Mouse (Mus musculus) embryonic fibroblast, embryonic 13.5 days (primary cell): ENCODE measurements around the gene Dcp1a. TPM values are rescaled to one million over a fixed set of nuclear protein-coding genes. Genes with fewer than 3 reads are reported as not detected.
A peak's percentile ranks its signal among the peaks of the same experiment; 100 is the strongest.

ENCODE experiments used
- H3K27ac ChIP-seq: 2 replicates; pipeline ENCODE4 v1.5.1; 2012; ENCODE audit warnings: low read length, control low read depth, inconsistent platforms; ENCODE audit not compliant: insufficient read depth
- H3K4me1 ChIP-seq: 2 replicates; pipeline ENCODE4 v1.6.1; 2011; ENCODE audit warnings: low read length; ENCODE audit not compliant: control insufficient read depth, insufficient read depth
- H3K4me3 ChIP-seq: 2 replicates; pipeline ENCODE4 v1.5.1; 2011; ENCODE audit warnings: mild to moderate bottlenecking, control low read depth, low read length; ENCODE audit not compliant: insufficient read depth
- CTCF ChIP-seq: IDR thresholded peaks from 2 replicates; pipeline ENCODE4 v1.5.1; 2011; ENCODE audit warnings: mild to moderate bottlenecking, control low read depth, low read length, moderate library complexity, borderline replicate concordance; ENCODE audit not compliant: insufficient read depth
- POLR2A ChIP-seq: IDR thresholded peaks from 2 replicates; pipeline ENCODE4 v1.6.1; 2011; ENCODE audit warnings: low read depth, mild to moderate bottlenecking, control low read depth, low read length, moderate library complexity
- polyA plus RNA-seq: library from polyadenylated mRNA; stranded (reverse); fragments of >200 nt; gene quantifications from 2 replicates; pipeline ENCODE4 v1.2.4, GENCODE M21; 2011; ENCODE audit warnings: low read depth; ENCODE audit not compliant: missing spikeins, insufficient read length

The Dcp1a gene
- polyA plus RNA-seq, 1 experiment, result 26.0 TPM

- Histone ChIP-seq H3K4me1 (peaks cover 1% of the 10 kb centered on the region; the same call in 1 of the 2 replicates), H3K27ac (no peak overlapping the region), H3K4me3 (no peak overlapping the region)
- TF ChIP-seq POLR2A (no peak), CTCF (no peak)
Measured at GRCm38 (mm10) chr14:30556651-30557050, 77.3 kb downstream of the Dcp1a start.

- Histone ChIP-seq H3K4me3 (no peak overlapping the region), H3K27ac (no peak overlapping the region), H3K4me1 (no peaks in the 10 kb centered on the region)
- TF ChIP-seq CTCF, result no peak
- no peak for TF ChIP-seq POLR2A
Measured at GRCm38 (mm10) chr14:30557730-30558129, 78.4 kb downstream of the Dcp1a start.

GRCm38 (mm10) chr14:30559321-30559850 lies 80.1 kb downstream of the Dcp1a start:
- Histone ChIP-seq H3K4me1 (peaks cover 2% of the 10 kb centered on the region; the same call in 1 of the 2 replicates), H3K27ac (no peak overlapping the region), H3K4me3 (no peak overlapping the region)
- TF ChIP-seq CTCF (no peak), POLR2A (no peak)

- Histone ChIP-seq H3K4me3 (no peak overlapping the region), H3K27ac (no peak overlapping the region), H3K4me1 (peaks cover 4% of the 10 kb centered on the region; the same call in 1 of the 2 replicates)
- TF ChIP-seq CTCF (no peak), POLR2A (no peak)
Measured at GRCm38 (mm10) chr14:30560803-30561389, 81.6 kb downstream of the Dcp1a start.

DNA sequence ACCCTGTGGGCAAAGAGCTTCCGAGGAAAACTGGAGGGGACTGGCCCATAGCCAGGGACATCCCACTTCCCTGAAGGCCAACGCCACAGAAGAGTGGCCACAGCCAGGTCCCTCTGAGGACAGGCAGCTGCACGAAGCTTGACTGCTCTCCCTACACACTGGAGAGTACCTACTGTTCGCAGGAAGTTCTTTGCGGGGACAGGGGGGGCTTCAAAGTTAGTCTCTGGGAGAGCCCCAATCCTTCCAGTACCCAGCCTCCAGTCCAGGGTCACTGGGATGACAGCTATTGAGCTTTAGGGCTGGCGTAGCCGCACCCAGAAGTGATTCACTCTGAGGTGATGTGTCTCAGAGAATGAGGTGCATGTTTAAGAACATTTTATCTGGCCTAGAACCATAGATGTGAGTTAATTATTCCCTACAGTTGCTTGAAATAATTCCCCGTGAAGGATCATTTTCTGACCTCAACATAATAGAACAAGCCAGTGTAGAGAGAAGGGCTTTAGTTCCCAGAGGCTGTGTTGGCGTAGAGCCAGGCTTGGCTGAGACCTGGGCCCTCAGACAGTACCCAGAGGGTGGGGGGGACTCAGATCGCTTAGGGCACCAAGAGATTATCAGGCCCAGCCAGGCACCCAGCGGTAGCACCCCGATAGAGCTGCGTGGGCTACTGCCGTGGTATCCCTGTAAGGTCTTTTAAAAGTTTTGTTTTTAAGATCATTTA lies 82.3 kb downstream of the Dcp1a start:
- no peak for TF ChIP-seq POLR2A
- TF ChIP-seq CTCF, result no peak
- peaks cover 4% of the 10 kb centered on the region; the same call in 1 of the 2 replicates for H3K4me1 ChIP-seq
- H3K4me3 ChIP-seq, result no peak overlapping the region
- H3K27ac ChIP-seq, result no peak overlapping the region

- Histone ChIP-seq H3K4me1 (peaks cover 4% of the 10 kb centered on the region; the same call in 1 of the 2 replicates), H3K4me3 (no peak overlapping the region), H3K27ac (no peak overlapping the region)
- TF ChIP-seq CTCF, result no peak
Measured at GRCm38 (mm10) chr14:30562343-30562742, 83.0 kb downstream of the Dcp1a start.

GRCm38 (mm10) chr14:30564451-30564850 lies 85.1 kb downstream of the Dcp1a start:
- TF ChIP-seq POLR2A (no peak), CTCF (no peak)
- Histone ChIP-seq H3K4me1 (peaks cover 4% of the 10 kb centered on the region; the same call in 1 of the 2 replicates), H3K4me3 (no peak overlapping the region), H3K27ac (peak overlapping the region; percentile 62)

GRCm38 (mm10) chr14:30566317-30566716 lies 87.0 kb downstream of the Dcp1a start:
- Histone ChIP-seq H3K4me3 (no peak overlapping the region), H3K4me1 (peaks cover 4% of the 10 kb centered on the region), H3K27ac (no peak overlapping the region)
- no peak for TF ChIP-seq POLR2A
- no peak for TF ChIP-seq CTCF

- Histone ChIP-seq H3K4me1 (peaks cover 4% of the 10 kb centered on the region), H3K4me3 (no peak overlapping the region), H3K27ac (no peak overlapping the region)
- TF ChIP-seq CTCF, result no peak
- no peak for TF ChIP-seq POLR2A
Measured at GRCm38 (mm10) chr14:30568016-30568415, 88.7 kb downstream of the Dcp1a start.

DNA sequence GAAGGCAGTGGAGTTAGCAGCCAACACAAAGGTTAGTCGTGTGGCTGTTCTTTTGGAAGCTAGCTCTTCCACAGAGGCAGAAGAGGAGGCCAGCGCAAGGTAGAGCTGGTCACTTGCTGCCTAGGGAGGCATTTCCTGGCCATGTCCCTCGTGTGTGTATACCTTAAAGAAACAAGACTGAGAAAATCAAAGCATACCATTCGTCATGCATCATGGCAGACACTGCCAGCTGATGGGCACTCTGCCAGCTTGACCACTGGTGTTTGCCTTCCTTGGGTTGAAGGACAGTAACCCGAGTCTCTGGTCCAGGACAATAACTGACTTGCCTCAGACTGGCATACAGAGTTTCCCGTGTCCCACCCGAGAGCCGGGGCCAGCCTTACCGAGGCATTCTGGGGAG lies 91.0 kb downstream of the Dcp1a start:
- H3K4me1 ChIP-seq, result no peaks in the 10 kb centered on the region; the same call in 1 of the 2 replicates
- TF ChIP-seq POLR2A, result no peak
- no peak for TF ChIP-seq CTCF
- no peak overlapping the region for H3K27ac ChIP-seq
- H3K4me3 ChIP-seq, result no peak overlapping the region
